Mouse (Mus musculus) CH12.LX (cell line): ENCODE data around the gene Ssr1. TPM values are rescaled to one million over a fixed set of nuclear protein-coding genes. Genes with fewer than 3 reads are reported as not detected.

Source experiments
- DNase-seq: peaks from one replicate; pipeline ENCODE4 v3.0.0-alpha.2; 2013; ENCODE audit errors: extremely low read depth
- H3K27ac ChIP-seq: 2 replicates; pipeline ENCODE4 v1.5.1; 2012; ENCODE audit warnings: low read depth, mild to moderate bottlenecking, control low read depth, moderate library complexity; ENCODE audit not compliant: insufficient read depth
- H3K27me3 ChIP-seq: replicated peaks from 2 replicates; pipeline ENCODE3; 2012; ENCODE audit warnings: inconsistent platforms
- H3K36me3 ChIP-seq, 2 experiments: replicated peaks in 1 of 2; 2 replicates each; pipeline versions ENCODE3 to v1.6.1; 2012; ENCODE audit warnings: inconsistent platforms in 1 of 2, low read length in 1 of 2, mild to moderate bottlenecking in 1 of 2, mixed read lengths in 1 of 2, moderate library complexity in 1 of 2; ENCODE audit not compliant: control insufficient read depth in 1 of 2, insufficient read depth in 1 of 2
- H3K4me1 ChIP-seq, 2 experiments: 2 replicates each; pipeline ENCODE4 v1.6.1; 2012; ENCODE audit warnings: inconsistent platforms in 1 of 2, moderate library complexity in 1 of 2; ENCODE audit not compliant: insufficient read depth in 2 of 2, control insufficient read depth in 1 of 2
- H3K4me2 ChIP-seq: 2 replicates; pipeline ENCODE4 v1.6.1; 2012; ENCODE audit warnings: low read depth, mild to moderate bottlenecking, control low read depth; ENCODE audit not compliant: poor library complexity, insufficient read depth, severe bottlenecking
- H3K4me3 ChIP-seq, 3 experiments: fragments of 150-350 bp in 1 of 3; sonication (generic) in 1 of 3; replicated peaks in 1 of 3; 2 replicates each; pipeline versions ENCODE3 to v1.5.1; 2011 to 2012; ENCODE audit warnings: low read depth in 2 of 3, low read length in 2 of 3, mild to moderate bottlenecking in 2 of 3, moderate library complexity in 2 of 3, control low read depth in 1 of 3, improper control_type of control experiment in 1 of 3, inconsistent platforms in 1 of 3, mixed read lengths in 1 of 3; ENCODE audit not compliant: poor library complexity in 1 of 3
- H3K79me2 ChIP-seq: replicated peaks from 2 replicates; pipeline ENCODE4 v1.6.1; 2012; ENCODE audit warnings: mild to moderate bottlenecking, moderate library complexity; ENCODE audit not compliant: control insufficient read depth, poor library complexity, insufficient read depth, severe bottlenecking; ENCODE audit errors: extremely low read depth
- H3K9ac ChIP-seq: 2 replicates; pipeline ENCODE4 v1.6.1; 2012; ENCODE audit warnings: low read depth, mild to moderate bottlenecking, control low read depth, moderate library complexity; ENCODE audit not compliant: insufficient read depth
- H3K9me3 ChIP-seq: replicated peaks from 2 replicates; pipeline ENCODE3; 2012; ENCODE audit warnings: low read length, inconsistent platforms, mixed read lengths
- BHLHE40 ChIP-seq: IDR thresholded peaks from 2 replicates; pipeline ENCODE4 v1.6.1; 2011; ENCODE audit warnings: mild to moderate bottlenecking, low read depth, low read length, improper control_type of control experiment
- CHD1 ChIP-seq: IDR thresholded peaks from 2 replicates; pipeline ENCODE4 v1.6.1; 2012; ENCODE audit warnings: low read depth, low read length, improper control_type of control experiment, inconsistent platforms
- CTCF ChIP-seq, 2 experiments: IDR thresholded peaks in 1 of 2; conservative IDR thresholded peaks in 1 of 2; 2 replicates each; pipeline ENCODE4 v1.5.1; 2011 to 2012; ENCODE audit warnings: low read depth in 2 of 2, low read length in 2 of 2, improper control_type of control experiment in 1 of 2, inconsistent platforms in 1 of 2, mild to moderate bottlenecking in 1 of 2, moderate library complexity in 1 of 2
- ELF1 ChIP-seq: IDR thresholded peaks from 2 replicates; pipeline ENCODE4 v1.6.1; 2014; ENCODE audit warnings: low read depth, mild to moderate bottlenecking, inconsistent platforms, low read length, improper control_type of control experiment
- GABPA ChIP-seq: IDR thresholded peaks from 2 replicates; pipeline ENCODE4 v1.6.1; 2012; ENCODE audit warnings: low read depth, low read length, improper control_type of control experiment, inconsistent platforms; ENCODE audit not compliant: insufficient replicate concordance
- IRF4 ChIP-seq: IDR thresholded peaks from 2 replicates; pipeline ENCODE4 v1.6.1; 2014; ENCODE audit warnings: low read depth, mild to moderate bottlenecking, inconsistent platforms, low read length, improper control_type of control experiment
- MAFK ChIP-seq: IDR thresholded peaks from 2 replicates; pipeline ENCODE4 v1.6.1; 2011; ENCODE audit warnings: low read length, improper control_type of control experiment; ENCODE audit not compliant: insufficient replicate concordance
- MAX ChIP-seq: IDR thresholded peaks from 2 replicates; pipeline ENCODE4 v1.6.1; 2011; ENCODE audit warnings: low read length, improper control_type of control experiment
- MAZ ChIP-seq: IDR thresholded peaks from 2 replicates; pipeline ENCODE4 v1.6.1; 2012; ENCODE audit warnings: low read depth, mild to moderate bottlenecking, inconsistent platforms, low read length, improper control_type of control experiment, moderate library complexity
- MEF2A ChIP-seq: IDR thresholded peaks from 2 replicates; pipeline ENCODE4 v1.6.1; 2014; ENCODE audit warnings: low read depth, mild to moderate bottlenecking, inconsistent platforms, low read length, improper control_type of control experiment, borderline replicate concordance
- MYC ChIP-seq: IDR thresholded peaks from 2 replicates; pipeline ENCODE4 v1.6.1; 2011; ENCODE audit warnings: low read depth, mild to moderate bottlenecking, improper control_type of control experiment, low read length
- NELFE ChIP-seq: IDR thresholded peaks from 2 replicates; pipeline ENCODE4 v1.6.1; 2011; ENCODE audit warnings: low read depth, low read length, improper control_type of control experiment
- NRF1 ChIP-seq: IDR thresholded peaks from 2 replicates; pipeline ENCODE4 v1.6.1; 2014; ENCODE audit warnings: low read depth, mild to moderate bottlenecking, inconsistent platforms, low read length, improper control_type of control experiment, moderate library complexity
- PAX5 ChIP-seq: IDR thresholded peaks from 2 replicates; pipeline ENCODE4 v1.6.1; 2012; ENCODE audit warnings: low read length, inconsistent platforms, mixed read lengths
- POLR2A ChIP-seq: IDR thresholded peaks from 2 replicates; pipeline ENCODE4 v1.6.1; 2011; ENCODE audit warnings: low read depth, mild to moderate bottlenecking, improper control_type of control experiment, low read length
- POLR2AphosphoS2 ChIP-seq: IDR thresholded peaks from 2 replicates; pipeline ENCODE4 v1.6.1; 2011; ENCODE audit warnings: low read depth, low read length, improper control_type of control experiment
- RAD21 ChIP-seq: IDR thresholded peaks from 2 replicates; pipeline ENCODE4 v1.6.1; 2011; ENCODE audit warnings: low read depth, mild to moderate bottlenecking, low read length, improper control_type of control experiment, moderate library complexity
- SMC3 ChIP-seq: IDR thresholded peaks from 2 replicates; pipeline ENCODE4 v1.6.1; 2011; ENCODE audit warnings: low read depth, low read length, improper control_type of control experiment
- TBP ChIP-seq: conservative IDR thresholded peaks from 2 replicates; pipeline ENCODE4 v1.6.1; 2011; ENCODE audit warnings: low read depth, low read length, improper control_type of control experiment
- TCF12 ChIP-seq: IDR thresholded peaks from 2 replicates; pipeline ENCODE4 v1.6.1; 2014; ENCODE audit warnings: low read depth, mild to moderate bottlenecking, inconsistent platforms, low read length, improper control_type of control experiment
- USF1 ChIP-seq: IDR thresholded peaks from 2 replicates; pipeline ENCODE4 v1.6.1; 2014; ENCODE audit warnings: low read depth, mild to moderate bottlenecking, inconsistent platforms, low read length, improper control_type of control experiment
- ZC3H11A ChIP-seq: IDR thresholded peaks from 2 replicates; pipeline ENCODE4 v1.6.1; 2012; ENCODE audit warnings: low read depth, mild to moderate bottlenecking, inconsistent platforms, low read length, improper control_type of control experiment
- ZKSCAN1 ChIP-seq: IDR thresholded peaks from 2 replicates; pipeline ENCODE4 v1.6.1; 2012; ENCODE audit warnings: low read depth, inconsistent platforms, low read length, improper control_type of control experiment, borderline replicate concordance
- ZNF384 ChIP-seq: IDR thresholded peaks from 2 replicates; pipeline ENCODE4 v1.6.1; 2012; ENCODE audit warnings: low read depth, low read length, improper control_type of control experiment, inconsistent platforms
- dilution Hi-C: fragments of 300-500 bp; cut with MboI; formaldehyde crosslinking; loops from 2 replicates; pipeline ENCODE4 v1.14.3; 2020; ENCODE audit warnings: low sequenced_read_pairs; ENCODE audit not compliant: extremely low pct_unique_long_range_greater_than_20kb, extremely low pct_ligation_motif_present
- in situ Hi-C: fragments of 300-500 bp; cut with MboI; formaldehyde crosslinking; loops from 3 replicates; pipeline ENCODE4 v1.14.3; 2019; ENCODE audit warnings: low sequenced_read_pairs, low pct_ligation_motif_present, low pct_unique_long_range_greater_than_20kb, mixed read lengths
- polyA plus RNA-seq: library from polyadenylated mRNA; unstranded; fragments of >175 nt; gene quantifications from 2 replicates; pipeline ENCODE4 v1.2.1, GENCODE M21; 2012; ENCODE audit warnings: low read depth; ENCODE audit not compliant: insufficient read length
- total RNA-seq, 2 experiments: library from RNA; depleted of rRNA; stranded (reverse); fragments of 300-350 nt in 1 of 2; fragments of >200 nt in 1 of 2; gene quantifications; 2 replicates each; pipeline ENCODE4 v1.2.3; 2012 to 2014

Ssr1 gene
- total and polyA plus RNA-seq, 3 experiments, result 67.1 to 167 (median 145) TPM

- peak; percentile 89 for TF ChIP-seq RAD21
- peak; percentile 86 for TF ChIP-seq SMC3
- TF ChIP-seq IRF4, result no peak
- no peak for TF ChIP-seq CHD1
- TF ChIP-seq CTCF (conservative IDR thresholded peaks at IDR 0.05 in 1 of 2, IDR thresholded peaks at IDR 0.05 in 1 of 2; ENCODE audit: low read depth in 2 of 2, low read length in 2 of 2), result peak; percentile 28 to 85; a peak in 3 of 4 replicates
- 0 out of 2 replicates have a peak, but pooled peaks have one; percentile 21 for TF ChIP-seq MYC
- TF ChIP-seq ZC3H11A, result peak; percentile 72
- TF ChIP-seq TBP, result no peak
- TF ChIP-seq, all 38 proteins: peak for 5
- Histone ChIP-seq H3K27ac (no peak overlapping the region), H3K36me3 (peaks cover 31 to 79% of the 10 kb centered on the region in 2 experiments), H3K79me2 (no peaks in the 10 kb centered on the region), H3K9ac (no peak overlapping the region), H3K4me3 (no peak overlapping the region), H3K27me3 (no peaks in the 10 kb centered on the region), H3K4me2 (no peak overlapping the region), H3K9me3 (no peaks in the 10 kb centered on the region), H3K4me1 (peaks cover 14 to 34% of the 10 kb centered on the region in 2 experiments)
- dilution Hi-C loops (no loop called here), in situ Hi-C loops (no loop called here)
- DNase-seq, result no peak
Measured at GRCm38 (mm10) chr13:37944306-37944705, 49.7 kb downstream of the Ssr1 start.

- Histone ChIP-seq H3K36me3 (peaks cover 25 to 70% of the 10 kb centered on the region in 2 experiments), H3K9me3 (no peaks in the 10 kb centered on the region), H3K79me2 (no peaks in the 10 kb centered on the region), H3K4me3 (no peak overlapping the region), H3K9ac (no peak overlapping the region), H3K27me3 (no peaks in the 10 kb centered on the region), H3K4me1 (peaks cover 14 to 34% of the 10 kb centered on the region in 2 experiments)
- TF ChIP-seq PAX5 (no peak), MAZ (no peak), RAD21 (no peak), BHLHE40 (no peak), NELFE (no peak), MAFK (no peak), MEF2A (no peak), CHD1 (no peak), ZC3H11A (no peak), NRF1 (no peak), ZNF384 (no peak), POLR2A (no peak), ELF1 (no peak), MAX (no peak), GABPA (no peak), TCF12 (no peak), ZKSCAN1 (no peak), POLR2AphosphoS2 (no peak), USF1 (no peak)
- TF ChIP-seq, all 38 proteins: peak for 0
- no peak overlapping the region for H3K4me2 ChIP-seq
- dilution Hi-C loops, result no loop called here
- no peak overlapping the region for H3K27ac ChIP-seq
- DNase-seq, result no peak
- in situ Hi-C loops, result no loop called here
Measured at GRCm38 (mm10) chr13:37943466-37943865, 50.6 kb downstream of the Ssr1 start.
